Mouse (Mus musculus) ES-E14 (cell line): ENCODE data around the gene Gpr137c. TPM values are rescaled to one million over a fixed set of nuclear protein-coding genes. Genes with fewer than 3 reads are reported as not detected.

Source experiments
- DNase-seq: peaks from one replicate; pipeline ENCODE4 v3.0.0-alpha.2; 2013; ENCODE audit warnings: low read depth, low spot score
- H3K27ac ChIP-seq: 2 replicates; pipeline ENCODE4 v1.5.1; 2012; ENCODE audit warnings: low read depth, mild to moderate bottlenecking, low read length, moderate library complexity, mixed read lengths; ENCODE audit not compliant: poor library complexity, insufficient read depth, severe bottlenecking
- H3K36me3 ChIP-seq: 2 replicates; pipeline ENCODE4 v1.6.1; 2012; ENCODE audit warnings: mild to moderate bottlenecking, low read length, moderate library complexity, mixed read lengths; ENCODE audit not compliant: control insufficient read depth, poor library complexity, insufficient read depth, severe bottlenecking
- H3K4me1 ChIP-seq, 2 experiments: fragments of 150-350 bp in 1 of 2; sonication (generic) in 1 of 2; 2 replicates each; pipeline ENCODE4 v1.6.1; 2012; ENCODE audit warnings: low read length in 2 of 2, mild to moderate bottlenecking in 1 of 2, mixed read lengths in 1 of 2; ENCODE audit not compliant: control insufficient read depth in 2 of 2, insufficient read depth in 2 of 2, poor library complexity in 1 of 2
- H3K4me3 ChIP-seq, 2 experiments: fragments of 150-350 bp in 1 of 2; sonication (generic) in 1 of 2; 2 replicates each; pipeline ENCODE4 v1.5.1; 2012; ENCODE audit warnings: low read length in 2 of 2, low read depth in 1 of 2, mild to moderate bottlenecking in 1 of 2, mixed read lengths in 1 of 2; ENCODE audit not compliant: insufficient read depth in 1 of 2, poor library complexity in 1 of 2, severe bottlenecking in 1 of 2
- H3K9ac ChIP-seq: 2 replicates; pipeline ENCODE4 v1.6.1; 2012; ENCODE audit warnings: low read depth, mild to moderate bottlenecking, low read length, mixed read lengths; ENCODE audit not compliant: poor library complexity, insufficient read depth, severe bottlenecking
- H3K9me3 ChIP-seq: fragments of 150-350 bp; sonication (generic); 2 replicates; pipeline ENCODE4 v1.6.1; 2012; ENCODE audit warnings: low read depth, mild to moderate bottlenecking, low read length; ENCODE audit not compliant: control insufficient read depth, insufficient read depth
- CHD2 ChIP-seq: IDR thresholded peaks from 2 replicates; pipeline ENCODE4 v1.6.1; 2014; ENCODE audit warnings: mild to moderate bottlenecking, low read depth, low read length, inconsistent platforms
- HCFC1 ChIP-seq: IDR thresholded peaks from 2 replicates; pipeline ENCODE4 v1.6.1; 2012; ENCODE audit warnings: low read length, inconsistent platforms, borderline replicate concordance; ENCODE audit not compliant: insufficient read depth
- MAFK ChIP-seq: IDR thresholded peaks from 2 replicates; pipeline ENCODE4 v1.6.1; 2014; ENCODE audit warnings: mild to moderate bottlenecking, low read depth, low read length, inconsistent platforms; ENCODE audit not compliant: insufficient read depth
- ZC3H11A ChIP-seq: IDR thresholded peaks from 2 replicates; pipeline ENCODE4 v1.6.1; 2012; ENCODE audit warnings: low read depth, mild to moderate bottlenecking, inconsistent platforms, low read length, borderline replicate concordance
- ZNF384 ChIP-seq: IDR thresholded peaks from 2 replicates; pipeline ENCODE4 v1.6.1; 2012; ENCODE audit warnings: low read depth, low read length, inconsistent platforms
- in situ Hi-C, 2 experiments: fragments of 600-800 bp; cut with MboI; formaldehyde crosslinking; loops; one replicate each; pipeline ENCODE4 v1.15.1; 2025; ENCODE audit warnings: low sequenced_read_pairs in 2 of 2, inconsistent platforms in 1 of 2; ENCODE audit not compliant: unreplicated experiment in 2 of 2
- total RNA-seq: library from RNA; depleted of rRNA; stranded (reverse); fragments of 300-350 nt; gene quantifications from 2 replicates; pipeline ENCODE4 v1.2.3, GENCODE M21; 2012

The Gpr137c gene
- total RNA-seq, 1 experiment = 0.31 TPM

- Histone ChIP-seq H3K4me3 (no peak overlapping the region), H3K27ac (no peak overlapping the region), H3K9ac (no peak overlapping the region), H3K36me3 (no peaks in the 10 kb centered on the region), H3K9me3 (no peaks in the 10 kb centered on the region), H3K4me1 (no peaks in the 10 kb centered on the region)
- no peak for DNase-seq
- no peak for TF ChIP-seq MAFK
- no peak for TF ChIP-seq ZC3H11A
- no peak for TF ChIP-seq ZNF384
- TF ChIP-seq HCFC1 = no peak
- no peak for TF ChIP-seq CHD2
- in situ Hi-C loops = no loop called here
Measured at GRCm38 (mm10) chr14:45179606-45180005, 39.9 kb upstream of the Gpr137c start.

- H3K36me3 ChIP-seq = no peaks in the 10 kb centered on the region
- TF ChIP-seq MAFK = no peak
- no peak for TF ChIP-seq HCFC1
- no peak for TF ChIP-seq CHD2
- no peak for TF ChIP-seq ZC3H11A
- no peak for TF ChIP-seq ZNF384
- in situ Hi-C loops = no loop called here
Measured at GRCm38 (mm10) chr14:45181611-45182010, 37.9 kb upstream of the Gpr137c start.

GRCm38 (mm10) chr14:45190999-45191398 lies 28.5 kb upstream of the Gpr137c start:
- no peak for DNase-seq
- in situ Hi-C loops = no loop called here
- Histone ChIP-seq H3K4me1 (no peaks in the 10 kb centered on the region), H3K4me3 (no peak overlapping the region), H3K9ac (no peak overlapping the region), H3K36me3 (no peaks in the 10 kb centered on the region), H3K27ac (no peak overlapping the region), H3K9me3 (no peaks in the 10 kb centered on the region)
- TF ChIP-seq HCFC1 (no peak), CHD2 (no peak), ZC3H11A (no peak), ZNF384 (no peak), MAFK (no peak)

More at GRCm38 (mm10) chr14:45181611-45182010, 37.9 kb upstream of the Gpr137c start:
- Histone ChIP-seq H3K9me3 (no peaks in the 10 kb centered on the region), H3K27ac (no peak overlapping the region), H3K4me3 (no peak overlapping the region), H3K9ac (no peak overlapping the region), H3K4me1 (no peaks in the 10 kb centered on the region)
- DNase-seq = no peak

DNA sequence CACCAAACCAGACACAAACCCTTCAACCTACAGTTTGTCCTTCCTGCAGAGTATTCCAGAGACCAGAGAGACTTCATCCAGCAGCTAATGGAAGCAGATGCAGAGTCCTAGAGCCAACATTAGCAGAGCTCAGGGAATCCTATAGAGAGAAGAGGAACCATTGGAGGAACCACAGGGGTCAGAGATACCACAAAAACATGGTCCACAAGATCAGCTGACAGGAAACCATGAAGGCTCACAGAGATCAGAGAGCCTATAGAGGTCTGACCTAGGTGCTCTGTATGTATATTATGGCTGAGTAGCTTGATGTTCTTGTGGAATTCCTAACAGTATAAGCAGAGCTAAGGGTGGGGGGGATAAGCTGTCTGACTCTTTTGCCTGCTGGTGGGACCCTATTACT lies 18.9 kb upstream of the Gpr137c start:
- H3K27ac ChIP-seq = no peak overlapping the region
- H3K9ac ChIP-seq = no peak overlapping the region
- DNase-seq = no peak
- no peaks in the 10 kb centered on the region for H3K4me1 ChIP-seq
- no peaks in the 10 kb centered on the region for H3K36me3 ChIP-seq
- no peaks in the 10 kb centered on the region for H3K9me3 ChIP-seq
- no peak overlapping the region for H3K4me3 ChIP-seq
- TF ChIP-seq CHD2 (no peak), ZNF384 (no peak), HCFC1 (no peak), MAFK (no peak), ZC3H11A (no peak)
- in situ Hi-C loops = no loop called here

DNA sequence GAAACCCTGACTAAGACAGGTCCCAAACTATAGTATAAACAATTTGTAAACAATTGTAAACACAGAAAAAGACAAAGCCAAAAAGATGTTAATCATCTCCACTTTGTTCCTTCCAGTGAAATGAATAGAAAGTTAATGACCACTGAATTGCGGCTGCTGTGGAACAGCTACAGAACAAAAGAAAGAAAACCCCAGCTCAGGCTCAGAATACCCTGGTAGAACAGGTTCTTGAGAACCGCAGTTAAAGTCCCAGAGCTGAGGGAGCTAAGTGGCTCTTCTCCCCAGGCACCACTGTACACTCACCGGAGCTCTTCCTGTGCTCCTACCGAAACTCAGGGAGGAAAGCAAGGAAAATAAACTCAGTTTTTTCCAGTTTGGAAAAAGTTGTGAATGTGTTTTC lies 8.8 kb upstream of the Gpr137c start:
- no peak for TF ChIP-seq MAFK
- no peak for TF ChIP-seq ZC3H11A
- TF ChIP-seq ZNF384 = no peak
- TF ChIP-seq CHD2 = no peak
- no peak for TF ChIP-seq HCFC1
- Histone ChIP-seq H3K4me3 (no peak overlapping the region), H3K36me3 (no peaks in the 10 kb centered on the region), H3K9ac (no peak overlapping the region), H3K9me3 (no peaks in the 10 kb centered on the region), H3K4me1 (no peaks in the 10 kb centered on the region), H3K27ac (no peak overlapping the region)
- DNase-seq = peak; percentile 15
- in situ Hi-C loops = no loop called here
